Mouse (Mus musculus) lung, adult 2 months (tissue): Measurements from ENCODE around the gene Mcm3ap.

Experiments
- CTCF ChIP-seq: fragments of 200-500 bp; IDR thresholded peaks from 2 replicates; pipeline ENCODE4 v1.5.1; 2011; ENCODE audit warnings: mild to moderate bottlenecking, low read length, control low read depth; ENCODE audit not compliant: insufficient read depth
- POLR2A ChIP-seq: fragments of 200-500 bp; IDR thresholded peaks from 2 replicates; pipeline ENCODE4 v1.6.1; 2011; ENCODE audit warnings: low read depth, mild to moderate bottlenecking, control low read depth, low read length, borderline replicate concordance; ENCODE audit errors: extremely low read depth

DNA sequence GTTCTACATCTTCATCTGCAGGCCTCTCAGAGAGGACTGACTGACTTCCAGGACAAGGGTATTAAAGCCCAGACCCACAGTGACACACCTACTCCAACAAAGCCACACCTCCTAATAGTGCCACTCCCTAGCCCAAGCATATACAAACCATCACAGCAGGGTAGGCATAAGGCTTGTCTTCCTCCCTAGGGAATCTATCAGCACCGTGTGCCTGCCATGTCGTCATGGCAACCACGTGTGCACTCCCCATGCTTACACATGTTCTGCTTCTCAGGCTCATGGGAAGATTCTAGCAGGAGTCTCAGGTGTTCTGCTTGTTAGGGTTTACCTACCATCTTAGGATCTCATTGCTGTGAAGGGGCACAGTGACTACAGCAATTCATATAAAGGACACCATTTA lies 82.8 kb downstream of the Mcm3ap start:
- no peak for TF ChIP-seq CTCF
- no peak for TF ChIP-seq POLR2A
